Mouse (Mus musculus) retina, embryonic 14.5 days (tissue): Measurements from ENCODE around the gene Nt5c2.

ENCODE experiments used
- DNase-seq: peaks from one replicate; pipeline ENCODE4 v3.0.0-alpha.2; 2015; ENCODE audit warnings: low spot score

Nt5c2 gene

GRCm38 (mm10) chr19:46966330-46966729 is 48.6 kb downstream of the Nt5c2 start:
- no peak for DNase-seq

GRCm38 (mm10) chr19:46965496-46965895 is 49.5 kb downstream of the Nt5c2 start:
- no peak for DNase-seq

GRCm38 (mm10) chr19:46964353-46964752 is 50.6 kb downstream of the Nt5c2 start:
- no peak for DNase-seq

GRCm38 (mm10) chr19:46963440-46963839 is 51.5 kb downstream of the Nt5c2 start:
- DNase-seq = no peak

- DNase-seq = no peak
Measured at GRCm38 (mm10) chr19:46962841-46963240, 52.1 kb downstream of the Nt5c2 start.

- DNase-seq = peak; percentile 85
Measured at GRCm38 (mm10) chr19:46962171-46962772, 52.7 kb downstream of the Nt5c2 start.

GRCm38 (mm10) chr19:46961652-46962051 is 53.3 kb downstream of the Nt5c2 start:
- peak; percentile 85 for DNase-seq

- peak; percentile 31 for DNase-seq
Measured at GRCm38 (mm10) chr19:46961047-46961651, 53.8 kb downstream of the Nt5c2 start.

GRCm38 (mm10) chr19:46960101-46961046 is 54.6 kb downstream of the Nt5c2 start:
- DNase-seq = no peak

GRCm38 (mm10) chr19:46959536-46959935 is 55.4 kb downstream of the Nt5c2 start:
- DNase-seq = no peak

GRCm38 (mm10) chr19:46958566-46958965 is 56.4 kb downstream of the Nt5c2 start:
- no peak for DNase-seq

GRCm38 (mm10) chr19:46957971-46958370 is 57.0 kb downstream of the Nt5c2 start:
- DNase-seq = no peak

GRCm38 (mm10) chr19:46957001-46957400 is 58.0 kb downstream of the Nt5c2 start:
- no peak for DNase-seq

- no peak for DNase-seq
Measured at GRCm38 (mm10) chr19:46956410-46956809, 58.5 kb downstream of the Nt5c2 start.

GRCm38 (mm10) chr19:46955630-46956029 is 59.3 kb downstream of the Nt5c2 start:
- DNase-seq = no peak

- DNase-seq = no peak
Measured at GRCm38 (mm10) chr19:46953536-46953935, 61.4 kb downstream of the Nt5c2 start.

GRCm38 (mm10) chr19:46952986-46953385 is 62.0 kb downstream of the Nt5c2 start:
- DNase-seq = no peak

- DNase-seq = no peak
Measured at GRCm38 (mm10) chr19:46944341-46944740, 70.6 kb downstream of the Nt5c2 start.

- DNase-seq = no peak
Measured at GRCm38 (mm10) chr19:46937173-46937572, 77.8 kb downstream of the Nt5c2 start.

GRCm38 (mm10) chr19:46934025-46934424 is 80.9 kb downstream of the Nt5c2 start:
- DNase-seq = no peak

GRCm38 (mm10) chr19:46932608-46933007 is 82.3 kb downstream of the Nt5c2 start:
- no peak for DNase-seq

- no peak for DNase-seq
Measured at GRCm38 (mm10) chr19:46930026-46930425, 84.9 kb downstream of the Nt5c2 start.

GRCm38 (mm10) chr19:46929044-46929587 is 85.8 kb downstream of the Nt5c2 start:
- peak; percentile 10 for DNase-seq
